Mouse (Mus musculus) bone marrow macrophage, adult 2 months (primary cell): ENCODE results near the gene Vmn1r180.

Source experiments
- CTCF ChIP-seq: IDR thresholded peaks from 2 replicates; pipeline ENCODE4 v1.5.1; 2012; ENCODE audit warnings: low read depth, mild to moderate bottlenecking, low read length, moderate library complexity
- POLR2A ChIP-seq: IDR thresholded peaks from 2 replicates; pipeline ENCODE4 v1.6.1; 2012; ENCODE audit warnings: mild to moderate bottlenecking, low read depth, low read length, borderline replicate concordance

GRCm38 (mm10) chr7:23950332-23950731, at the start of gene Vmn1r180:
- TF ChIP-seq CTCF (no peak), POLR2A (no peak)
